Mouse (Mus musculus): Measurements from ENCODE around the gene Pias1. TPM values are rescaled to one million over a fixed set of nuclear protein-coding genes. Genes with fewer than 3 reads are reported as not detected.

The Pias1 gene
- polyA plus RNA-seq, 1 experiment, result 75.3 TPM

DNA sequence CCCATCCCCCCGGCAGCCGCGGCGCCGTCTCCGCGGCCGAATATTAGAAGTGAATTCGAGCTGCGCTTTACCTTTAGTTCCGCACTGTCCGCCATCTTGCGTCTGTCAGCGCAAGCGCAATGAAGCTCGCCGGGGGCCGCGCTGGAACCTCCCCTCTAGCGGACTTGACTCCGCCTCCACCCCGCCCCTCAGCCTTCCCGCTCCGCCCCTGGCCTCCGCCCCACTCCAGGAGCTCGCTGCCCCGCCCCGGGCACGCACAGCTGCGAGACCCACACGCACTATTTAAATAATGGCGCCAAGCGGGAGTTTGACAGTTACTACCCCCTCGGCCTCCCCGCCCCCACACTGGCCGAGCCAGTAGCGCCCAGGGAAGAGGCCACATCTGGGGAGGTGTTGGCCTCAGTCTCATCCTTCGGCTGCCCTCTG is 6.9 kb downstream of the Pias1 start:
- Histone ChIP-seq H3K4me1 (ENCODE audit: control insufficient read depth, insufficient read depth, low read length) (peaks cover 12% of the 10 kb centered on the region), H3K4me3 (ENCODE audit: insufficient read depth, low read length) (peak overlapping the region; percentile 97), H3K27ac (ENCODE audit: insufficient read depth, low read depth, low read length) (peak overlapping the region; percentile 80)
- TF ChIP-seq CTCF (IDR thresholded peaks at IDR 0.05; ENCODE audit: low read depth, low read length) (no peak), POLR2A (IDR thresholded peaks at IDR 0.05; ENCODE audit: borderline replicate concordance, low read depth, low read length) (peak; percentile 85)

DNA sequence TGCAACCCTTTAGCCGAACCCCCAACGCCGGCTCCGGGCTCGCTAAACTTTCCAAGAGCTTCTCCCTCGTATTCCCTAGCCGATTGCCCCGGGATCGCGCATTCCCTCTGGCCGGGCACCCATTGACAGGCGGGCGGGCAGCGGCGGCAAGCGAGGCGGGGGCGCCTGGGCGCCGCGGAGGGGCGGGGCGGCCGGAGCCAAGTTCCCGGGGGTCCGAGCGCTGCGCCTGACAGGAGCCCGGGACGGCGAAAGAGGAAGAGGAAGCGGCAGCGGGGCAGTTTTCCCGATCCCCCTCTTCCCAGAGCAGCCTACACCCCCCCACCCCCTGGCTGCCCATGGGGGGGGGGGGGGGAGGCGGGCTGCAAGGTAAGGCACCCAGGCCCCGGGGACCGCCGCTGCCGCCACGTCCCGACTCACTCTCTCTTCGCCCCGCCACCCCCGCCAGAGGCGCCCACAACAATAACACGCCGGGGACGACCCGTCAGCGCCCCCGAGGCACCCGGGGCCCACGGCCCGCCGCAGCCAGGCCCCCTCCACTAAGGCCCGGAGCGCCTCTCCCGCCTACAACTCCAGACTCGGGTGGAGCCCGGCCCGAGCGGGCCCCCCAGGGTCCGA is 7.5 kb downstream of the Pias1 start:
- Histone ChIP-seq H3K4me1 (ENCODE audit: control insufficient read depth, insufficient read depth, low read length) (peaks cover 12% of the 10 kb centered on the region), H3K4me3 (ENCODE audit: insufficient read depth, low read length) (peak overlapping the region; percentile 97), H3K27ac (ENCODE audit: insufficient read depth, low read depth, low read length) (peak overlapping the region; percentile 80)
- TF ChIP-seq CTCF (IDR thresholded peaks at IDR 0.05; ENCODE audit: low read depth, low read length) (no peak), POLR2A (IDR thresholded peaks at IDR 0.05; ENCODE audit: borderline replicate concordance, low read depth, low read length) (no peak)

DNA sequence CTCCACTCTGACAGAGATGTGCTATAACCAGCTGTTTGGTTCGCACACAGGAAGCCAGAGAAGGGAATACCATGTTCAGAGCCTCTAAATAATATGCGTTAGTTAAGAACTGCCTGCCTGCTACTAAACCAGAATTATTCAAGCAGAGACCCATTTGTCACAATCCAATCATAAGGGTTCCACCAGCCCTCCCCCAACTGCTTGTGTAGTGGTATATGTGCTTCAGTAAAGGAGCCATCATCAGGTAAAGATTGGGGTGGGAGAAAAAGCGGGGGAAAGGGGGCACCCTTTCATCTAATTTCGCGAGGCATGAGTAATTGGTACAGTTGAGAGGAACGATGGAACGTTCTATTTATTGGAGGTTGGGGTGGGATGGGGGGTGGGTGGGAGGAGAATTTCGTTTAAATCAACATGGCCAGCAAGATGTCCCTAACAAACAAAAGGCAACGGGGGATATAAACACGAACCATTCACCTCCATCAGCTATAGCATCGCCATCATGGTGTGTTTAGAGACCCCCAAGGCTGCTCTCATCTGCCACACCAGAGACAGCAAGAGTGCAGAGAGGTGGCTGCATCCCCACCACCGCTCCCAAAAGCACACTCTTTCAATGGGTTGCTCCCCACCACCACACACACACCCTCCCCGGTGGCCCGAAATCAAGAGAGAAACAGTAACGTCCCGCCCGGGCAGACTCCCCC is 8.1 kb downstream of the Pias1 start:
- H3K27ac ChIP-seq (ENCODE audit: insufficient read depth, low read depth, low read length), result peak overlapping the region; percentile 19; the same call in 1 of the 2 replicates
- TF ChIP-seq POLR2A (IDR thresholded peaks at IDR 0.05; ENCODE audit: borderline replicate concordance, low read depth, low read length), result no peak
- no peak for TF ChIP-seq CTCF (IDR thresholded peaks at IDR 0.05; ENCODE audit: low read depth, low read length)
- peak overlapping the region; percentile 97 for H3K4me3 ChIP-seq (ENCODE audit: insufficient read depth, low read length)
- H3K4me1 ChIP-seq (ENCODE audit: control insufficient read depth, insufficient read depth, low read length), result peaks cover 12% of the 10 kb centered on the region

- TF ChIP-seq POLR2A (IDR thresholded peaks at IDR 0.05; ENCODE audit: borderline replicate concordance, low read depth, low read length), result no peak
- TF ChIP-seq CTCF (IDR thresholded peaks at IDR 0.05; ENCODE audit: low read depth, low read length), result no peak
- peaks cover 19% of the 10 kb centered on the region for H3K4me1 ChIP-seq (ENCODE audit: control insufficient read depth, insufficient read depth, low read length)
Observed at GRCm38 (mm10) chr9:62977152-62977551, 10.6 kb downstream of the Pias1 start.

GRCm38 (mm10) chr9:62975830-62976229 is 11.9 kb downstream of the Pias1 start:
- TF ChIP-seq POLR2A (IDR thresholded peaks at IDR 0.05; ENCODE audit: borderline replicate concordance, low read depth, low read length) (no peak), CTCF (IDR thresholded peaks at IDR 0.05; ENCODE audit: low read depth, low read length) (no peak)
- Histone ChIP-seq H3K4me3 (ENCODE audit: insufficient read depth, low read length) (no peak overlapping the region), H3K4me1 (ENCODE audit: control insufficient read depth, insufficient read depth, low read length) (peaks cover 32% of the 10 kb centered on the region), H3K27ac (ENCODE audit: insufficient read depth, low read depth, low read length) (no peak overlapping the region)

More at GRCm38 (mm10) chr9:62977152-62977551, 10.6 kb downstream of the Pias1 start:
- no peak overlapping the region for H3K4me3 ChIP-seq (ENCODE audit: insufficient read depth, low read length)
- H3K27ac ChIP-seq (ENCODE audit: insufficient read depth, low read depth, low read length), result no peak overlapping the region

- H3K27ac ChIP-seq (ENCODE audit: insufficient read depth, low read depth, low read length), result no peak overlapping the region
- TF ChIP-seq CTCF (IDR thresholded peaks at IDR 0.05; ENCODE audit: low read depth, low read length), result peak; percentile 34; the same call in 1 of the 2 replicates
- TF ChIP-seq POLR2A (IDR thresholded peaks at IDR 0.05; ENCODE audit: borderline replicate concordance, low read depth, low read length), result no peak
Observed at GRCm38 (mm10) chr9:62974439-62974838, 13.3 kb downstream of the Pias1 start.

DNA sequence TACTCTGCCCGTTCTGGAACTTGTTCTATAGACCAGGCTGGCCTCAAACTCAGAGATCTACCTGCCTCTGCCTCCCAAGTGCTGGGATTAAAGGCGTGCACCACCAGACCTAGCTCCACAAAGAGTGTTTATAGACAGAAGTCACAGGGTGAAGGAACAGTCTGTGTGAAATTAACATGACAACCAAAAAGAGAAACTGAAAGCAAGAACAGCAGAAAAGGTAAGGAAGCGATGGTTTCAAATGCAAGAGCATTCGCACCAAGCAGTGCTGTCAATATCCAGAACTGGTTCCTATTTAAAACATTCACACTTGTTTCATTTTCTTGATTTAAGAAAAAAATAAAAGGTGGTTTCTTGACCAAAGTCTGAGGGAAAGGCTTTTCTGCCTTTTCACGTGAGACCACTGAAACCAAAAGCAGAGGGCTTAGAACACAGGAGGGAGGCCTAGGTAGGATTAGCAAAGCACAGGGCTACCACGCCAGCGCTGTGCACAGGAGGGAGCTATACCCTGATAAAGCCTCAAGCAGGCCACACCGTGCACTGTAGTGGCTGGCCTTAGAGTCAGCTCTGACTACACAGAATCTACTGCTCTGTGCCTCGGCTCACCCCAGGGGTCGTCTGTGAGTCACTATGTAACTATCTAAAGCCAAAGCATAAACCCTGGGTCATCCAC is 15.5 kb downstream of the Pias1 start:
- Histone ChIP-seq H3K27ac (ENCODE audit: insufficient read depth, low read depth, low read length) (no peak overlapping the region), H3K4me3 (ENCODE audit: insufficient read depth, low read length) (no peak overlapping the region), H3K4me1 (ENCODE audit: control insufficient read depth, insufficient read depth, low read length) (peaks cover 43% of the 10 kb centered on the region)
- TF ChIP-seq CTCF (IDR thresholded peaks at IDR 0.05; ENCODE audit: low read depth, low read length) (no peak), POLR2A (IDR thresholded peaks at IDR 0.05; ENCODE audit: borderline replicate concordance, low read depth, low read length) (no peak)

More at GRCm38 (mm10) chr9:62974439-62974838, 13.3 kb downstream of the Pias1 start:
- Histone ChIP-seq H3K4me3 (ENCODE audit: insufficient read depth, low read length) (no peak overlapping the region), H3K4me1 (ENCODE audit: control insufficient read depth, insufficient read depth, low read length) (peaks cover 39% of the 10 kb centered on the region)

DNA sequence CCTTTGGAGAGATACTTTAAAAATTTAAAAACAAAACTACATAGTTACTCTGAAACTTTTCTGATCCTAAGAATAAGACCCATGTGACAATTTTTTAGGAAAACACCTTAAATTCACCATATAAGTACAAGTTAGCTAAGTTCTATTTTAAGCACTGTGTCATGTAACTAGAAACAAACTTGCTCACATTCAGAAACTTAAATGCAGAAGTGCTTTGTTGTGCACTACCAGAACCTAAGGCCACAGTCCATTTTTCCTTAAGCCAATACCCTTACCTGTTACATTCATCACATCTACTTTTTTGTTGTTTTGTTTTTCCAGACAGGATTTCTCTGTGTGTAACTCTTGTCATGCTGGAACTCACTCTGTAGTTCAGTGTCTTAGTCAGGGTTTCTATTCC is 17.4 kb downstream of the Pias1 start:
- Histone ChIP-seq H3K4me3 (ENCODE audit: insufficient read depth, low read length) (no peak overlapping the region), H3K27ac (ENCODE audit: insufficient read depth, low read depth, low read length) (no peak overlapping the region), H3K4me1 (ENCODE audit: control insufficient read depth, insufficient read depth, low read length) (peaks cover 44% of the 10 kb centered on the region)
- TF ChIP-seq POLR2A (IDR thresholded peaks at IDR 0.05; ENCODE audit: borderline replicate concordance, low read depth, low read length) (no peak), CTCF (IDR thresholded peaks at IDR 0.05; ENCODE audit: low read depth, low read length) (no peak)

- Histone ChIP-seq H3K4me3 (ENCODE audit: insufficient read depth, low read length) (no peak overlapping the region), H3K4me1 (ENCODE audit: control insufficient read depth, insufficient read depth, low read length) (peaks cover 39% of the 10 kb centered on the region), H3K27ac (ENCODE audit: insufficient read depth, low read depth, low read length) (no peak overlapping the region)
- no peak for TF ChIP-seq CTCF (IDR thresholded peaks at IDR 0.05; ENCODE audit: low read depth, low read length)
- TF ChIP-seq POLR2A (IDR thresholded peaks at IDR 0.05; ENCODE audit: borderline replicate concordance, low read depth, low read length), result no peak
Observed at GRCm38 (mm10) chr9:62966018-62966417, 21.7 kb downstream of the Pias1 start.

- Histone ChIP-seq H3K27ac (ENCODE audit: insufficient read depth, low read depth, low read length) (no peak overlapping the region), H3K4me1 (ENCODE audit: control insufficient read depth, insufficient read depth, low read length) (peaks cover 29% of the 10 kb centered on the region), H3K4me3 (ENCODE audit: insufficient read depth, low read length) (no peak overlapping the region)
- no peak for TF ChIP-seq POLR2A (IDR thresholded peaks at IDR 0.05; ENCODE audit: borderline replicate concordance, low read depth, low read length)
- no peak for TF ChIP-seq CTCF (IDR thresholded peaks at IDR 0.05; ENCODE audit: low read depth, low read length)
Observed at GRCm38 (mm10) chr9:62952713-62953112, 35.0 kb downstream of the Pias1 start.

Measured in bone marrow macrophage, adult 2 months (primary cell).